Mouse (Mus musculus) myocyte (in vitro differentiated cells): ENCODE measurements around the gene Plcxd1.

Source experiments
- MYOG ChIP-seq, 3 experiments: IDR thresholded peaks; one replicate each; pipeline ENCODE4 v1.6.1; 2011; ENCODE audit warnings: control low read depth in 2 of 3, low read depth in 2 of 3, mild to moderate bottlenecking in 2 of 3; ENCODE audit not compliant: insufficient read length in 2 of 3, control insufficient read depth in 1 of 3, insufficient read depth in 1 of 3
- POLR2A ChIP-seq: IDR thresholded peaks from one replicate; pipeline ENCODE4 v1.6.1; 2011; ENCODE audit warnings: low read depth, mild to moderate bottlenecking, control low read depth, moderate library complexity; ENCODE audit not compliant: insufficient read length
- POLR2AphosphoS2 ChIP-seq: IDR thresholded peaks from one replicate; pipeline ENCODE4 v1.6.1; 2011; ENCODE audit warnings: low read depth, control low read depth; ENCODE audit not compliant: insufficient read length

- TF ChIP-seq POLR2A = no peak
- TF ChIP-seq POLR2AphosphoS2 = no peak
- no peak for TF ChIP-seq MYOG (IDR thresholded peaks at IDR 0.05; ENCODE audit: control insufficient read depth in 1 of 3, insufficient read depth in 1 of 3, insufficient read length in 2 of 3, low read depth in 2 of 3)
Measured at GRCm38 (mm10) chr5:110094847-110095213, 4.9 kb upstream of the Plcxd1 start.
